Mouse (Mus musculus) C2C12 (cell line): ENCODE results near the gene Scaf1. TPM values are rescaled to one million over a fixed set of nuclear protein-coding genes. Genes with fewer than 3 reads are reported as not detected.
A peak's percentile ranks its signal among the peaks of the same experiment; 100 is the strongest.

Experiments used
- H3K27me3 ChIP-seq: one replicate; pipeline ENCODE4 v1.6.1; 2011; ENCODE audit not compliant: control insufficient read depth, insufficient read depth, insufficient read length
- H3K36me3 ChIP-seq: one replicate; pipeline ENCODE4 v1.6.1; 2011; ENCODE audit not compliant: control insufficient read depth, insufficient read depth
- H3K4me3 ChIP-seq: one replicate; pipeline ENCODE4 v1.5.1; 2011; ENCODE audit warnings: mild to moderate bottlenecking, control low read depth; ENCODE audit not compliant: poor library complexity, insufficient read depth, severe bottlenecking
- H3K79me2 ChIP-seq: one replicate; pipeline ENCODE4 v1.6.1; 2011; ENCODE audit not compliant: control insufficient read depth, insufficient read depth
- H3K79me3 ChIP-seq: one replicate; pipeline ENCODE4 v1.6.1; 2011; ENCODE audit warnings: low read depth, control low read depth
- H3ac ChIP-seq: one replicate; pipeline ENCODE3; 2011; ENCODE audit warnings: low read depth; ENCODE audit not compliant: control insufficient read depth, insufficient read length
- CEBPB ChIP-seq: IDR thresholded peaks from one replicate; pipeline ENCODE4 v1.6.1; 2011; ENCODE audit warnings: low read depth, mild to moderate bottlenecking, control low read depth, moderate library complexity
- CTCF ChIP-seq: IDR thresholded peaks from one replicate; pipeline ENCODE4 v1.5.1; 2011; ENCODE audit not compliant: control insufficient read depth, insufficient read depth, insufficient read length
- FOSL1 ChIP-seq: IDR thresholded peaks from one replicate; pipeline ENCODE4 v1.8.0; 2011; ENCODE audit warnings: mild to moderate bottlenecking, low read length; ENCODE audit not compliant: poor library complexity, insufficient read depth, severe bottlenecking
- MAX ChIP-seq: IDR thresholded peaks from one replicate; pipeline ENCODE4 v1.6.1; 2011; ENCODE audit warnings: mild to moderate bottlenecking, control low read depth
- MYOD1 ChIP-seq: IDR thresholded peaks from one replicate; pipeline ENCODE4 v1.6.1; 2011; ENCODE audit warnings: low read depth; ENCODE audit not compliant: control insufficient read depth, insufficient read length
- MYOG ChIP-seq: IDR thresholded peaks from one replicate; pipeline ENCODE4 v1.6.1; 2011; ENCODE audit not compliant: control insufficient read depth, insufficient read length; ENCODE audit errors: extremely low read depth
- USF1 ChIP-seq: IDR thresholded peaks from one replicate; pipeline ENCODE4 v1.6.1; 2011; ENCODE audit warnings: low read depth, mild to moderate bottlenecking, control low read depth, moderate library complexity
- polyA plus RNA-seq: library from polyadenylated mRNA; unstranded; fragments of >200 nt; fragmentation: generic; extraction: Trizol; gene quantifications from one replicate; pipeline ENCODE4 v1.2.1, GENCODE M21; 2012; ENCODE audit warnings: missing spikeins

Scaf1 gene
- polyA plus RNA-seq, 1 experiment, result 58.4 TPM

GRCm38 (mm10) chr7:44986192-44986878 is 29.8 kb downstream of the Scaf1 start, which contains the start of gene Prmt1:
TSS of gene Prmt1 (minus strand) at chr7:44986568.
- Histone ChIP-seq H3K79me3 (peaks cover 44% of the 10 kb centered on the region), H3K79me2 (peaks cover 80% of the 10 kb centered on the region), H3K4me3 (peak within 1 kb of the TSS; percentile 97), H3ac (peak within 1 kb of the TSS; percentile 85), H3K36me3 (peaks cover 29% of the 10 kb centered on the region), H3K27me3 (no peaks in the 10 kb centered on the region)
- TF ChIP-seq MAX, result peak; percentile 4
- TF ChIP-seq USF1, result peak; percentile 2
- no peak for TF ChIP-seq MYOD1

- no peaks in the 10 kb centered on the region for H3K27me3 ChIP-seq
- peaks cover 30% of the 10 kb centered on the region for H3K36me3 ChIP-seq
- peak overlapping the region; percentile 83 for H3ac ChIP-seq
- peak overlapping the region; percentile 97 for H3K4me3 ChIP-seq
- peaks cover 47% of the 10 kb centered on the region for H3K79me3 ChIP-seq
- TF ChIP-seq MYOG (no peak), MYOD1 (no peak), MAX (peak; percentile 40), CEBPB (no peak), USF1 (peak; percentile 0), CTCF (peak; percentile 38), FOSL1 (no peak)
- H3K79me2 ChIP-seq, result peaks cover 86% of the 10 kb centered on the region
Observed at GRCm38 (mm10) chr7:44985595-44986191, 30.5 kb downstream of the Scaf1 start.

DNA sequence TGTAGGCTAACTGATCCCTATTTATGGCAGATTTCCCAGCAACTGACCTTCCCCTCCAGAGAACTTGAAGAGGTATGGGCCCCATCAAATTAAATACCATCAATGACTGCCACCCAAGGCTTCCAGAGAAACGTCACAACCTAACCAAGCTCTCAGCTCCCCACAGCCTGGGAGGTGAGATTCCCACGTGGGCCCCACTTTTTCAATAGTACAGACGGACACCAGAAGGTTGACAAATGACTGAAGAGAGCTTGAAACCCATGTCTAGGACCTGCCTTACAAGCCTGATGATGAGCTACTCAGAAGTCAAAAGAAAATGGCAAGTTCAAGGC is 31.4 kb downstream of the Scaf1 start:
- peaks cover 92% of the 10 kb centered on the region for H3K79me2 ChIP-seq
- H3ac ChIP-seq, result peak overlapping the region; percentile 24
- no peaks in the 10 kb centered on the region for H3K27me3 ChIP-seq
- peak overlapping the region; percentile 97 for H3K4me3 ChIP-seq
- peaks cover 47% of the 10 kb centered on the region for H3K79me3 ChIP-seq
- H3K36me3 ChIP-seq, result peaks cover 35% of the 10 kb centered on the region
- no peak for TF ChIP-seq MYOD1
- TF ChIP-seq MYOG, result no peak
- no peak for TF ChIP-seq FOSL1
- no peak for TF ChIP-seq CEBPB
- TF ChIP-seq USF1, result no peak
- TF ChIP-seq MAX, result no peak
- no peak for TF ChIP-seq CTCF

DNA sequence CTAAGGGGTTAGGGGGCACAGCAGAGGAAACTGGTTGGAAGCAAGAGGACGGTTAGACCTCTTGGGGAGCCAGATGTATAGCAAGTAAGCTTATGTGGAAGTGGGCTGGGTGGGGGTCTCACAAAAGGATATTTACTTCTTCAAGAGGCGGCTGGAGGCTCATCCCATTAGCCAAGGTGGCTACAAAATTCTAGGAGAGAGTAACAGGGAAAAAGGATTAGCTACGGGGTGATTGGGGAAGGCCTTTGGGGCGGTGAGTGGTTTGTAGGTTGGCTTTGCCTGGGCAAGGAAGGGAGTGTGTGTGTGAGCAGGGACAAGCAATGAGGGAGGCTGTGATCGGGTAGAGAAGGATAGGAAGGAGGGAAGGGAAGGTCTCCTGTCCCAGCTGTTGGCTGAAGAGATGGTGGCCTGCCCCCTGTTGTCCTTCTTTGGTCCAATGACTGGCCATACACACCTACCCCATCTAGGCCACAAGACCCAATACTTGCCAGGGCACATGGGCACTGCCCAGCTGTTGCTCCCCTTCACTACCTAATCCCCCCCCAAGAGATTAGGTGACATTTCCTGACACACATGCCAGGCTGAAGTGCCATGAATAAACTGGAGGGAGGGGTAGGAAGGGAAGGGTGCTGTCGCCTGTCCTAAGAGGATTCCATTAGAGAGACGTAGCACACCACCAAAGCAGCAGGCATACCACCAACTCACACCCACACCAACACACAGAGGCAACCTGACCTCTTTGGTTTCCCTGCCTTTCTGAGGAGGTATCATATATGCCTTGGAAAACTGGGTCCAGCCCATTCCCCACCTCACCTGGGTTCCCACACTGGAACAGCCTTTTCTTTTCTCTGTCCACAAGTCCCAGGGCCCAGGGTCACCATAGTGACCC is 32.0 kb downstream of the Scaf1 start:
- peak; percentile 80 for TF ChIP-seq MYOD1
- TF ChIP-seq USF1, result no peak
- TF ChIP-seq CTCF, result no peak
- peaks cover 41% of the 10 kb centered on the region for H3K36me3 ChIP-seq
- peaks cover 88% of the 10 kb centered on the region for H3K79me2 ChIP-seq
- H3ac ChIP-seq, result peak overlapping the region; percentile 30
- peaks cover 47% of the 10 kb centered on the region for H3K79me3 ChIP-seq
- no peaks in the 10 kb centered on the region for H3K27me3 ChIP-seq
- peak overlapping the region; percentile 97 for H3K4me3 ChIP-seq

- peaks cover 52% of the 10 kb centered on the region for H3K36me3 ChIP-seq
- peaks cover 42% of the 10 kb centered on the region for H3K79me3 ChIP-seq
- no peaks in the 10 kb centered on the region for H3K27me3 ChIP-seq
- TF ChIP-seq CTCF (peak; percentile 84), MYOG (no peak)
- peaks cover 78% of the 10 kb centered on the region for H3K79me2 ChIP-seq
- H3ac ChIP-seq, result no peak overlapping the region
- H3K4me3 ChIP-seq, result no peak overlapping the region
Observed at GRCm38 (mm10) chr7:44983085-44983484, 33.1 kb downstream of the Scaf1 start.
